Mouse (Mus musculus): Measurements from ENCODE around the gene Gm12888. TPM values are rescaled to one million over a fixed set of nuclear protein-coding genes. Genes with fewer than 3 reads are reported as not detected.

Gene Gm12888
- polyA plus RNA-seq (2017; shearing (Covaris generic)), result not detected

GRCm38 (mm10) chr4:121324817-121325216 is at the start of gene Gm12888:
Gm12888 (minus strand) TSS chr4:121324917.

Other genes with a start within 250 kb of the Gm12888 start
- 57.6 TPM for gene Zmpste24, start 226.7 kb downstream of the Gm12888 start, polyA plus RNA-seq (2017; shearing (Covaris generic))
- not detected for gene Tmco2, start 215.7 kb downstream of the Gm12888 start, polyA plus RNA-seq (2017; shearing (Covaris generic))
- 48.6 TPM for gene Rlf, start 109.8 kb downstream of the Gm12888 start, polyA plus RNA-seq (2017; shearing (Covaris generic))
- gene Gm12886, start 98.2 kb upstream of the Gm12888 start, polyA plus RNA-seq (2017; shearing (Covaris generic)), result not detected